In the genomic region with DNA sequence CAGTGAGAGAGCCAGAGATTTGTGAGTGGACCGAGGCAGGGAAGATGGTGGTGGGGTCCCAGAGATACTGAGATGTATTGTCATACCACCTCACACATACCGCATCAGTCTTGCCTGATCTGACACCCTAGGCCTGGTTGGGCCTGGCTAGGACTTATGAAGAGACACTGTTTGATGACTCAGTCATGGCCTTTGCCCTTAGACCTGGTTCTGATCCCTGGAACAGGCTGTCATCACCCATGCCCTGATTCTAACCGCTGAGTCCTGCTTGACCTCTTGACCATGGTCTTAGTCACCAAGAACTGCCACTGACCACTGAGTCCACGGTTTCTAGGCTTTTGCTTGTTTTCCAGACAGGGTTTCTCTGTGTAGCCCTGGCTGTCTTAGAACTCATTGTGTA, we compare ENCODE assay signal across 24 mouse cellular contexts. TPM values are rescaled to one million over a fixed set of nuclear protein-coding genes. Genes with fewer than 3 reads are reported as not detected.
DNase-seq lines count a peak whose midpoint lies in the region; ATAC-seq and TF ChIP-seq lines count a peak whose summit lies in the region.
"Had no signal": no experiment of that assay in that cellular context is flagged by ENCODE, and none has a peak within 500 bp of the region (broad histone marks: within the 10 kb centered on the region; RNA-seq: fewer than 3 reads in every experiment).

No protein-coding gene starts in this region.

- H3K4me3 ChIP-seq in liver, adult 2 months (ENCODE audit: insufficient read depth, low read depth, low read length), result no peak overlapping the region
- no peak overlapping the region for H3K4me3 ChIP-seq in spleen, adult 2 months (ENCODE audit: extremely low read depth, insufficient read depth, insufficient read length)
- H3K4me3 ChIP-seq in heart, embryonic 11.5 days (ENCODE audit: low read depth, low read length), result no peak overlapping the region
- H3K4me3 ChIP-seq: forebrain, embryonic 10.5 days; forebrain, embryonic 13.5 days; heart, embryonic 13.5 days had no signal

- H3K27me3 ChIP-seq in liver, adult 2 months (ENCODE audit: control insufficient read depth, insufficient read depth, low read length), result no peaks in the 10 kb centered on the region
- no peaks in the 10 kb centered on the region for H3K27me3 ChIP-seq in spleen, adult 2 months (ENCODE audit: control insufficient read depth, insufficient read depth, low read length)
- no peaks in the 10 kb centered on the region for H3K27me3 ChIP-seq in heart, embryonic 11.5 days (ENCODE audit: control insufficient read depth, insufficient read depth, low read length)
- H3K27me3 ChIP-seq: forebrain, embryonic 13.5 days; heart, embryonic 13.5 days had no signal

- no peak overlapping the region for H3K27ac ChIP-seq in liver, adult 2 months (replicated peaks; ENCODE audit: insufficient read depth, low read depth, low read length)
- H3K27ac ChIP-seq in spleen, adult 2 months (ENCODE audit: insufficient read depth, low read length), result peak overlapping the region; percentile 93
- no peak overlapping the region for H3K27ac ChIP-seq in heart, embryonic 11.5 days (ENCODE audit: low read depth, low read length)
- H3K27ac ChIP-seq: forebrain, embryonic 10.5 days; forebrain, embryonic 13.5 days; heart, embryonic 13.5 days; hindbrain, embryonic 14.5 days; hindbrain, postnatal 0 days had no signal

- no peak for ATAC-seq in heart, embryonic 11.5 days (replicated peaks; ENCODE audit: insufficient number of reproducible peaks, low FRiP score, low TSS enrichment)
- ATAC-seq: forebrain, embryonic 13.5 days; forebrain, embryonic 16.5 days; hindbrain, postnatal 0 days; inflammation-experienced regulatory T-cells, adult 6 months had no signal

- H3K9ac ChIP-seq in liver, adult 2 months (ENCODE audit: low read depth, low read length), result no peak overlapping the region
- no peak overlapping the region for H3K9ac ChIP-seq in heart, embryonic 11.5 days (ENCODE audit: low read depth, low read length)
- H3K9ac ChIP-seq: forebrain, embryonic 13.5 days; heart, embryonic 13.5 days; hindbrain, embryonic 14.5 days had no signal

- no peak for TF ChIP-seq CTCF in liver, adult 2 months (IDR thresholded peaks at IDR 0.05; ENCODE audit: low read depth, low read length)
- no peak for TF ChIP-seq CTCF in spleen, adult 2 months (IDR thresholded peaks at IDR 0.05; ENCODE audit: extremely low read depth, insufficient read depth, insufficient read length, insufficient replicate concordance)

- intact Hi-C loops in left cerebral cortex, postnatal 25 days (cut with DNase I), result no loop called here

- peaks cover 8% of the 10 kb centered on the region; the same call in 1 of the 2 replicates for H3K4me1 ChIP-seq in liver, adult 2 months (ENCODE audit: control insufficient read depth, insufficient read depth, low read length)
- H3K4me1 ChIP-seq in spleen, adult 2 months (ENCODE audit: control insufficient read depth, insufficient read depth, insufficient read length), result peaks cover 43% of the 10 kb centered on the region
- H3K4me1 ChIP-seq in heart, embryonic 11.5 days (ENCODE audit: control insufficient read depth, insufficient read depth, low read length), result no peaks in the 10 kb centered on the region
- H3K4me1 ChIP-seq: forebrain, embryonic 10.5 days; forebrain, embryonic 13.5 days; heart, embryonic 13.5 days had no signal

- H3K79me2 ChIP-seq in liver, adult 2 months (ENCODE audit: control insufficient read depth, insufficient read depth, low read length), result no peaks in the 10 kb centered on the region

- no peaks in the 10 kb centered on the region for H3K36me3 ChIP-seq in liver, adult 2 months (ENCODE audit: control insufficient read depth, insufficient read depth, low read length)
- no peaks in the 10 kb centered on the region for H3K36me3 ChIP-seq in spleen, adult 2 months (ENCODE audit: control insufficient read depth, insufficient read depth, low read length)
- no peaks in the 10 kb centered on the region for H3K36me3 ChIP-seq in heart, embryonic 11.5 days (ENCODE audit: control insufficient read depth, insufficient read depth, low read length)
- H3K36me3 ChIP-seq: forebrain, embryonic 10.5 days; G1E; heart, embryonic 13.5 days had no signal

- H3K4me2 ChIP-seq in heart, embryonic 11.5 days, result no peak overlapping the region
- H3K4me2 ChIP-seq: forebrain, embryonic 13.5 days; heart, embryonic 13.5 days; hindbrain, embryonic 14.5 days had no signal

- DNase-seq in liver, adult 2 months (ENCODE audit: extremely low read depth, low read depth, low spot score), result peak; percentile 90
- DNase-seq in liver (no peak), NIH3T3 (ENCODE audit: low read depth) (peak; percentile 6)
- DNase-seq in spleen, adult 2 months (ENCODE audit: low read depth in 1 of 2, low spot score in 2 of 2), result no peak
- no peak for DNase-seq in spleen, adult 12 weeks (ENCODE audit: low spot score)
- DNase-seq in left cerebral cortex, postnatal 25 days (ENCODE audit: low spot score in 2 of 2), result no peak
- DNase-seq: adrenal gland, adult 8-10 months; adrenal gland, postnatal 36 days; cerebellum, adult 18-20 months; cerebellum, adult 9-10 months; cerebellum, postnatal 14 days; gastrocnemius, postnatal 14 days; heart, adult 11 months; heart, postnatal 14 days; heart, postnatal 4 days had no signal

- WGBS in liver, adult 2 months, result 45% methylated on average over 4 of the region's 4 CpGs
- WGBS in spleen, adult 2 months, result 89% methylated on average over 4 of the region's 4 CpGs
- 79% methylated on average over 4 of the region's 4 CpGs for WGBS in heart, embryonic 11.5 days (ENCODE audit: insufficient replicate concordance)

- H3K9me3 ChIP-seq in heart, embryonic 11.5 days (replicated peaks; ENCODE audit: control insufficient read depth, low read length), result no peaks in the 10 kb centered on the region
- H3K9me3 ChIP-seq: forebrain, embryonic 13.5 days; G1E; heart, embryonic 13.5 days had no signal

- TF ChIP-seq POLR2A in liver, adult 2 months (IDR thresholded peaks at IDR 0.05; ENCODE audit: extremely low read depth, insufficient read depth, low read length), result no peak
- TF ChIP-seq POLR2A in spleen, adult 2 months (IDR thresholded peaks at IDR 0.05; ENCODE audit: low read depth, low read length), result no peak

RNA-seq across cellular contexts. Expression of gene Tmem121, which starts 45.0 kb away (rescaled TPM):
- total RNA-seq in liver, adult 2 months (2014; rRNA removed), result not detected in 2 replicates
- not detected in 2 replicates for polyA plus RNA-seq in liver, adult 2 months (2012; rRNA removed)
- 1.7 and 2.1 TPM in 2 replicates for polyA plus RNA-seq in spleen, adult 2 months (2012; rRNA removed)
- polyA plus RNA-seq in heart, embryonic 11.5 days (2014; fragmentation: Nextera tagmentation; extraction: Ambion mirVana), result 1.00 and 1.5 TPM in 2 replicates
- 10 to 100 TPM; 26.3 to 29.6 TPM for total RNA-seq in left cerebral cortex, postnatal 25 days (2021)
- total RNA-seq: G1E had no signal
- polyA plus RNA-seq: G1E had no signal

Comparison
In these comparisons a context has a peak if more than half of its experiments do, and no peak if none do; other contexts are left out.
1. DNase-seq: peak in liver, adult 2 months (single experiment) and NIH3T3 (single experiment); none in liver (single experiment), spleen, adult 2 months (0 of 2), spleen, adult 12 weeks (single experiment) and left cerebral cortex, postnatal 25 days (0 of 2).